Mouse (Mus musculus) liver, adult 2 months (tissue): Measurements from ENCODE around the gene Itpr2.

Experiments used
- CTCF ChIP-seq: fragments of 200-500 bp; IDR thresholded peaks from 2 replicates; pipeline ENCODE4 v1.5.1; 2011; ENCODE audit warnings: low read depth, low read length, control low read depth
- POLR2A ChIP-seq: fragments of 200-500 bp; IDR thresholded peaks from 2 replicates; pipeline ENCODE4 v1.6.1; 2011; ENCODE audit warnings: low read length, control low read depth; ENCODE audit not compliant: insufficient read depth; ENCODE audit errors: extremely low read depth

DNA sequence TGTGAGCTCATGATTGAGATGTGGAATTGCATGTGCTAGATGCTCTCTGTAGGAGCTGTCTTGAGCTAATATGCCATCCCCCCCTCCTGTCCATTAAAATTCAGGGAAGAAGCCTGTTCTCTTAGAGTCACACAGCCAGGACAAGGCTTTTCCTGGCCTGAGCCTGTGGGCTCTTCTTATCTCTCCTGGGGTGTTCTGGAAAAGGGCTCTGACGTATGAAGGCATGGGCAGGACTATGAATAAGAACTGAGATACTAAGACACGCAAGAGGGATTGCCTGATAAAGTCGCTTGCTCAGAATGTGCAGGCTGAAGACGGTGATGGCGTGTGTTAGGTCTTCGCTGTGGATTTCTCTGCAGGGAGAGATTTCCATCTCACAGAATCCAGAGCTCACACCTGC is 361.9 kb downstream of the Itpr2 start:
- no peak for TF ChIP-seq CTCF
- TF ChIP-seq POLR2A = no peak
